Mouse (Mus musculus) olfactory bulb, adult 2 months (tissue): Measurements from ENCODE around the gene Dmac2.

ENCODE experiments used
- CTCF ChIP-seq: fragments of 200-500 bp; IDR thresholded peaks from 2 replicates; pipeline ENCODE4 v1.5.1; 2012; ENCODE audit warnings: low read depth, mild to moderate bottlenecking, low read length, moderate library complexity; ENCODE audit not compliant: insufficient read depth
- POLR2A ChIP-seq: fragments of 200-500 bp; IDR thresholded peaks from 2 replicates; pipeline ENCODE4 v1.6.1; 2012; ENCODE audit warnings: mild to moderate bottlenecking, low read depth, low read length, moderate library complexity; ENCODE audit not compliant: insufficient read depth

DNA sequence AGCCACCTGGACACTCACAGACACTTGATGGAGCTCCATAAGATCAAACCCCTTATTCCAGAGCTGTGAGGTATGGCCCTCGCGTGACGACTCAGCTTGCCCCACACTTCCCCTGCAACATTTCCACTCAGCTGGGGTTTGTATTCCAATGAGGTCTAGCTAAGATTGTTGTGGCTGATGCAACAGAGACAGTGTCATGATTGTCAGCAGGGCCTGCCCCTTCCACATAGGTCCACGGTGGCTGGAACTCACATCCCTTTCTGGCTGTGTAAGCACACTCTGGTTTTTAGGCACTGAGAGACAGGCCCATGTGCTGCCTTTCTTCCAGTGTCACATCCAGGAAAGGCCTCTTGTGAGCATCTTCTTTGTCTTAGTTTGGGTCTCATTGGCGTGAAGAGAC is 34.6 kb upstream of the Dmac2 start:
- TF ChIP-seq CTCF (no peak), POLR2A (no peak)
